Mouse (Mus musculus) embryonic fibroblast, embryonic 13.5 days (primary cell): ENCODE measurements around the gene Edc3.

Source experiments
- CTCF ChIP-seq: IDR thresholded peaks from 2 replicates; pipeline ENCODE4 v1.5.1; 2011; ENCODE audit warnings: mild to moderate bottlenecking, control low read depth, low read length, moderate library complexity, borderline replicate concordance; ENCODE audit not compliant: insufficient read depth
- POLR2A ChIP-seq: IDR thresholded peaks from 2 replicates; pipeline ENCODE4 v1.6.1; 2011; ENCODE audit warnings: low read depth, mild to moderate bottlenecking, control low read depth, low read length, moderate library complexity

DNA sequence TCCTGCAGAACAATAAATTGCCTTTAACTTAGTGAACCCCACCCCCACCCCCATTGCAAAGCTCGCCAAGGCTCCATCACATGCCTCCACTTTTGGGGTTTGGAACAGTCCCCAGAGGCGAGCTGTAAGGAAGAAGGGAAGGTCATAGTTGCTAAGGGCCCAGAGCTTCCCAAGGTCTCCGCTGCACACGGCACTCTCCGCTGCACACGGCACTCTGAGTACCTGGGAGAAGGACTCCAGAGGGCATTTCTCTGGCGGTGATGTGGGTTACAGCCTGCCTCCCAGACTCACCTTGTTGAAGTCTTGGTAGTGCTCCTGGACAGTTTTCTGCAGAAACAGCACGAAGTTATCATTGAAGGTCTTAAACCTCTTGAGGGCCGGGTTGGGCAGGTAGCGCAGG, 26.9 kb upstream of the Edc3 start:
- TF ChIP-seq POLR2A, result no peak
- TF ChIP-seq CTCF, result no peak
